Mouse (Mus musculus): ENCODE data around the gene Sycp2. TPM values are rescaled to one million over a fixed set of nuclear protein-coding genes. Genes with fewer than 3 reads are reported as not detected.
A peak's percentile ranks its signal among the peaks of the same experiment; 100 is the strongest.

Sycp2 gene
- 1 to 10 TPM in 1 of 2 experiments, under 1 TPM in 1; 0.79 to 1.3 TPM for total RNA-seq (2021)

GRCm38 (mm10) chr2:178407053-178407815 is at the start of gene Sycp2:
TSS of gene Sycp2 (minus strand) at chr2:178407685.
- intact Hi-C loops (cut with DNase I) = no loop called here
- DNase-seq (ENCODE audit: low spot score in 2 of 2) = no peak

GRCm38 (mm10) chr2:178454664-178455516 is 47.4 kb upstream of the Sycp2 start:
- DNase-seq (ENCODE audit: low spot score in 2 of 2) = no peak

GRCm38 (mm10) chr2:178450961-178451360 is 43.5 kb upstream of the Sycp2 start:
- DNase-seq (ENCODE audit: low spot score in 2 of 2) = no peak
- intact Hi-C loops (cut with DNase I) = no loop called here

More at GRCm38 (mm10) chr2:178454664-178455516, 47.4 kb upstream of the Sycp2 start:
- intact Hi-C loops (cut with DNase I) = no loop called here

GRCm38 (mm10) chr2:178450236-178450635 is 42.8 kb upstream of the Sycp2 start:
- intact Hi-C loops (cut with DNase I) = no loop called here
- DNase-seq (ENCODE audit: low spot score in 2 of 2) = no peak

- no peak for DNase-seq (ENCODE audit: low spot score in 2 of 2)
- intact Hi-C loops (cut with DNase I) = no loop called here
Measured at GRCm38 (mm10) chr2:178449386-178449785, 41.9 kb upstream of the Sycp2 start.

- no peak for DNase-seq (ENCODE audit: low spot score in 2 of 2)
- intact Hi-C loops (cut with DNase I) = no loop called here
Measured at GRCm38 (mm10) chr2:178437311-178437710, 29.8 kb upstream of the Sycp2 start.

GRCm38 (mm10) chr2:178433903-178434302 is 26.4 kb upstream of the Sycp2 start:
- intact Hi-C loops (cut with DNase I) = no loop called here

GRCm38 (mm10) chr2:178433495-178433894 is 26.0 kb upstream of the Sycp2 start:
- DNase-seq (ENCODE audit: low spot score in 2 of 2) = no peak
- intact Hi-C loops (cut with DNase I) = no loop called here

More at GRCm38 (mm10) chr2:178433903-178434302, 26.4 kb upstream of the Sycp2 start:
- no peak for DNase-seq (ENCODE audit: low spot score in 2 of 2)

- intact Hi-C loops (cut with DNase I) = no loop called here
- DNase-seq (ENCODE audit: low spot score in 2 of 2) = no peak
Measured at GRCm38 (mm10) chr2:178430231-178430630, 22.7 kb upstream of the Sycp2 start, which contains the start of gene Cdh26. TSS of gene Cdh26 (plus strand) at chr2:178430531.

GRCm38 (mm10) chr2:178429426-178429825 is 21.9 kb upstream of the Sycp2 start:
- no peak for DNase-seq (ENCODE audit: low spot score in 2 of 2)
- intact Hi-C loops (cut with DNase I) = loop anchor here (10.0 kb wide), 1 partner anchor 1445 kb away; no protein-coding TSS in a partner anchor

GRCm38 (mm10) chr2:178428676-178429075 is 21.2 kb upstream of the Sycp2 start:
- DNase-seq (ENCODE audit: low spot score in 2 of 2) = no peak

GRCm38 (mm10) chr2:178428183-178428582 is 20.7 kb upstream of the Sycp2 start:
- peak in 1 of 2 experiments; percentile 1 for DNase-seq (ENCODE audit: low spot score in 2 of 2)
- intact Hi-C loops (cut with DNase I) = loop anchor here (10.0 kb wide), 1 partner anchor 1447 kb away; no protein-coding TSS in a partner anchor

More at GRCm38 (mm10) chr2:178428676-178429075, 21.2 kb upstream of the Sycp2 start:
- intact Hi-C loops (cut with DNase I) = loop anchor here (10.0 kb wide), 1 partner anchor 1446 kb away; no protein-coding TSS in a partner anchor

- peak in 1 of 2 experiments; percentile 2 for DNase-seq (ENCODE audit: low spot score in 2 of 2)
- intact Hi-C loops (cut with DNase I) = loop anchor here (10.0 kb wide), 1 partner anchor 1448 kb away; no protein-coding TSS in a partner anchor
Measured at GRCm38 (mm10) chr2:178427181-178427580, 19.7 kb upstream of the Sycp2 start.

GRCm38 (mm10) chr2:178426229-178426628 is 18.7 kb upstream of the Sycp2 start:
- DNase-seq (ENCODE audit: low spot score in 2 of 2) = peak; percentile 1 to 7
- intact Hi-C loops (cut with DNase I) = loop anchor here (10.0 kb wide), 1 partner anchor 1449 kb away; no protein-coding TSS in a partner anchor

GRCm38 (mm10) chr2:178423223-178423622 is 15.7 kb upstream of the Sycp2 start:
- intact Hi-C loops (cut with DNase I) = loop anchor here (10.0 kb wide), 1 partner anchor 1452 kb away; no protein-coding TSS in a partner anchor
- peak in 1 of 2 experiments; percentile 2 for DNase-seq (ENCODE audit: low spot score in 2 of 2)

GRCm38 (mm10) chr2:178422186-178422585 is 14.7 kb upstream of the Sycp2 start:
- intact Hi-C loops (cut with DNase I) = loop anchor here (10.0 kb wide), 1 partner anchor 1453 kb away; no protein-coding TSS in a partner anchor
- peak in 1 of 2 experiments; percentile 1 for DNase-seq (ENCODE audit: low spot score in 2 of 2)

- intact Hi-C loops (cut with DNase I) = loop anchor here (10.0 kb wide), 1 partner anchor 1453 kb away; no protein-coding TSS in a partner anchor
- DNase-seq (ENCODE audit: low spot score in 2 of 2) = peak in 1 of 2 experiments; percentile 4
Measured at GRCm38 (mm10) chr2:178421603-178422002, 14.1 kb upstream of the Sycp2 start.

GRCm38 (mm10) chr2:178420576-178420975 is 13.1 kb upstream of the Sycp2 start:
- no peak for DNase-seq (ENCODE audit: low spot score in 2 of 2)
- intact Hi-C loops (cut with DNase I) = loop anchor here (10.0 kb wide), 1 partner anchor 1454 kb away; no protein-coding TSS in a partner anchor

- intact Hi-C loops (cut with DNase I) = no loop called here
- no peak for DNase-seq (ENCODE audit: low spot score in 2 of 2)
Measured at GRCm38 (mm10) chr2:178416970-178417369, 9.5 kb upstream of the Sycp2 start.

- DNase-seq (ENCODE audit: low spot score in 2 of 2) = no peak
- intact Hi-C loops (cut with DNase I) = no loop called here
Measured at GRCm38 (mm10) chr2:178416427-178416826, 8.9 kb upstream of the Sycp2 start.

All from left cerebral cortex, postnatal 36 days (tissue).